Mouse (Mus musculus): ENCODE measurements at regions not wholly inside any gene's neighbourhood (a gene's known extent, or its start where the extent isn't known, plus 50 kb on each side); places are given as distances from the start of the nearest gene placed in this dataset.
A peak's percentile ranks its signal among the peaks of the same experiment; 100 is the strongest.

DNA sequence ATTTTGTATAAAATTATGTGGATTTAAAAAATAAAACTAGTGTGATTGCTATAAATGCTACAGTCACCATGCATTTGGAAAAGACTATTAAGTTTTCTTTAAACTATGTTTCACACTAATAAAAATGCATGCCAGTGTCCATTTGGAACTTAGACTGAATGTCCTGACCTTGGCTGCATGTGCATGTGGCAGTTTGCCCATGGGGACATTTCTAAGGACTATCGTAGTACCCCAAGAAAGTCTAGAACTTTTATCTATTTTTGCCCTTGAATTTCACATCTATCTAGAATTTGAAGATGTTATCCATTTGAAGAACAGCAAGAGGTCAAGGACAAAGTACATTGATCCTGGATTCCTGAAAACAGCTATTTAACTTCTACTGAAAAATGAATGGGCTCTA lies 745.9 kb downstream of the Tmem182 start:
- no peak for DNase-seq (ENCODE audit: low spot score)

- peak; percentile 22 for DNase-seq (ENCODE audit: low spot score)
Measured at GRCm38 (mm10) chr1:41555607-41556006, 750.2 kb downstream of the Tmem182 start.

DNA sequence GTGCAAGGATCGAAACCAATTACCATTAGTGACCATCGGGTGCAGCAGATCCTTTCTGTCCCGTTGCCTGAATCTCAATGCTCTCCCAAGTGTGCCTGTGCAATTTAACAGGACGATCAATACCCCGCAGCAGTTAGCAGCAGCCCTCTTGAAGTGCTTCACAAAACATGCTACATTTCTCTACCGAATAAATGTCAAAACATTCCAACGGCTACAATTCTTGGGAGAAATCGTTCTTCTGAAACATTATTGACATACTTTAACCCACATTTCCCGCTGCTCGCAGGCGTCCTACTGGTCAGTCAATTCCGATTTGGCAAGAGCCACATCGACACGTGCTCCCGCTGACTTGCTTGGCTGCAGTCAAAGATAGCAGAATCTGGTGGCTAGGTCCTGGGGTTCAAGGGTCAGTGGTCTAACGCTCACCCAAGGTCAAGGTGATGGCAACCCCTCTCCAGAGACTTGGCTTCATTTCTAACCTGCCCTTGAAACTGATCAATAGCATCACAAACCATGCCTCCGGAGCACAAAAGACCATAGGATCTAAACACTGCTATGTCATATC lies 753.8 kb downstream of the Tmem182 start:
- no peak for DNase-seq (ENCODE audit: low spot score)

- no peak for DNase-seq (ENCODE audit: low spot score)
Measured at GRCm38 (mm10) chr1:41559991-41560390, 754.6 kb downstream of the Tmem182 start.

GRCm38 (mm10) chr1:41603471-41603870 lies 798.1 kb downstream of the Tmem182 start:
- no peak for DNase-seq (ENCODE audit: low spot score)

DNA sequence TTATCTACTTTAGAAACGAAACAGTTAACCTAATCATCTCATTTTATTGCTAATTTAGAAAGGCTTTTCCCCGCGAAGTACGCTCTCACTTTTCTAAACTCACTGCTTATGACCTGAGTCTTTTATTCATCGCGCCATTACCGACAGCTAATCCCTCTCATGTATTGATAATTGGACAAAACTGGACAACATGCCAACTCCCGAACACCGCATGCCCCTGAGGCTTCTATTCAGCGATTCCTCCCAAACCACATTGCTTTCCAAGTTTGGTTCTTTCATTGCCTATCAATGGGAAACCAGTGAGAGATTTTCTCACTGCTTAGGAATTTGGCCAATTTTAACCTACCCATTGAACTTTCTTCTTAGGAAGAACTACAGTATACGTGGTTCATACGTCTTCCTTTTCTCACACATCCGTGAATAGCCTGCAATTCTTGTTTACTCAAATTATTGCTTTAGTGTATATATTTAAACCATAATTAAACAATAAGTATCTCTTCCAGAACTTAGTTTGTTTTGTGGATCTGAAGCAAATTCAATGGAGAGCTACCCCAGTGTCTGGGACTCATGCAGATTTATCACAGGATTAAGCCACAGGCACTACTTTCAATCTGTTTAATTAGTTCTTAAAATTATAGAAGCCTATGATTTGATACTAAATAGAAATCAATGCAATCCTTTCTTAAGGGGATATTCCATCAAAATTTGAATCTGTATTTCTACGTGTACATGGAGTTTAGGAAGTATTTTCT lies 799.8 kb downstream of the Tmem182 start:
- DNase-seq (ENCODE audit: low spot score) = no peak

DNA sequence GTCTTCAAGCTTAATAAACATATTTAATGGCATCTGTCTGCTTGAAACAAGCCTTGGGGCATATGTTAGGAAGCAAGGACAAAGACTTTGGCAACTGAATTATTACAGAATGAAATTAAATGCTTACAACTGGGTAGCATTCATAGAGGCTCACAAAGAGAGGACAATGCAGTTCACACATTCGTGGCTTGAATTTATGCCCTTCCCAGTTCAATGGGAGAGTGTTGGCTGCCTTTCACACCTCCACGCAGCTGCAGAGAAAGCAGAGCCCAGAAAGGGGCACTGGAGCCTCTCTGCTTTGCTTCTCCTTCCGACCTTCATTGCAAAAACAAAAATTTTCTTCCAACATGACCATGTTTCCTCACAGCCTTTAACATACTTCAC lies 800.3 kb downstream of the Tmem182 start:
- DNase-seq (ENCODE audit: low spot score) = no peak

- DNase-seq (ENCODE audit: low spot score) = no peak
Measured at GRCm38 (mm10) chr1:41610783-41611182, 805.4 kb downstream of the Tmem182 start.

DNA sequence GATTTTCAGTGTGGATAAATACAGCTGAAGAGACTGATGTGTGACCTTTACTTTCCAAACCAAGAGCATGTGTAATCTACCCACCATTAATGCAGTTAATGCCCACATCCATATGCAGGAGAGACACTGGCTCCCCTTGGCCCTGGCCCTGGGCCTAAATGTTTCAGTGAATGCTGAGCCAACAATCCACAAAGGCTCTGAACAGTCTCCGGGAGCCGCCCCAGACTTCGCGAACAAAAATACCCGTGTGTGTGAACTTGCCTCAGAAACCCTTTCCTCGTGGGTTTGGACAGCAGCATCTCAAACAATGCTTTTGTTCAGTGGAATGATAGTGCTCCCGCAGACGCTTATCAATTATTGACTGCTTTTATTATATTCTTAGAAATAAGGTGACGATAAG lies 846.4 kb downstream of the Tmem182 start:
- no peak for DNase-seq (ENCODE audit: low spot score)

DNA sequence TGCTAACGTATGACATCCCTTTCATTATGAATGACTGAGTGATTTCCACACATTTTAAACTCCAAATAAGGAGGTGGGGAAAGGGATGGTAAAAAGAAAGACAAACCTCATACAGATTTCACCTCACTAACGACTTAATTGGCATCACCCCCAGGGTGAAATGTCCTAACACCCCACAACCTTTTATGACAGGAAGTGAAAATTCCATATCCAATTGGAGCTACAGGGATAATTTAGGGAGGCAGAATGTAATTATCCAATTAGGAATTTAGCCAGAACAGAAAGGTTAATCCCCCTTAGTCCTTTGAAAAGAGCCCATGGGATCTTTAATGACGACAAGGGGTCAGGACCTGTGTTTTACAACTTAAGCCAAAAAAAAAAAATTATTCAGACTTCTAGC lies 846.8 kb downstream of the Tmem182 start:
- no peak for DNase-seq (ENCODE audit: low spot score)

DNA sequence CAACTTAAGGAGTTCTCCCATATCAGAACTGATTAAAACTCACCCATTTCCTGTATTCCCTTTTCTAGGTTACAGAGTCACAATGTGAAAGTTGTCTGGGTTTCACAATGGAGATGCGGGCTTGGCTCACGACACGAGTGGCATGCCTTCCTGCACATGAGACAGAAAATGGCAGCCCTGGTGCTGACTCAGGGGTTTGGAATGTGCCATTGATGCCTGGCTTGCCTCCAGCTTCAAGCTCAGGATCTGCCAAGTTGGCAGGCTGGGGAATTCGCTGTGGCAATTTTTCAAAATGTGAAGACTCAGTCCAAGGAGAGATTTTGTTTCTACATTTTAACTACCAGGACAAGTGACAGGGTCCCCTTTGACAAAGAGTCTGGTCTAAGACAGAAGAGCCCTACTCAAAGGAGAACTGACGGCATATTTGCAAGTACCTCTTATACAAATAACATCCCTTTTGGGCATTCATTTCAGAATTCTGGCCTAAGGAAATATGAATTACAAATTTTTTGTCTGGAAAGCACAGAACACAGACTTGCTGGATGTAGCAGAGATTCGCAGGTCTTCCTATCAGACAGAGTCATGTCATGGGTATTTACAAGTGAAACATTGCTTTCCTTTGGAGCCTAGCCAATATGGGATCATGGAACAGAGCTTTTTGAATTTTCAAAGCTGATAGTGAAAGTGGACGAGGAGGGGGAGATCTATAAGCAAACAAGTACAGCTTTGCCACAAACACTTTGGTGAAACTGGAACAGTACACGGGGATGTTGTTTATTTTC lies 847.4 kb downstream of the Tmem182 start:
- peak; percentile 48 for DNase-seq (ENCODE audit: low spot score)

DNA sequence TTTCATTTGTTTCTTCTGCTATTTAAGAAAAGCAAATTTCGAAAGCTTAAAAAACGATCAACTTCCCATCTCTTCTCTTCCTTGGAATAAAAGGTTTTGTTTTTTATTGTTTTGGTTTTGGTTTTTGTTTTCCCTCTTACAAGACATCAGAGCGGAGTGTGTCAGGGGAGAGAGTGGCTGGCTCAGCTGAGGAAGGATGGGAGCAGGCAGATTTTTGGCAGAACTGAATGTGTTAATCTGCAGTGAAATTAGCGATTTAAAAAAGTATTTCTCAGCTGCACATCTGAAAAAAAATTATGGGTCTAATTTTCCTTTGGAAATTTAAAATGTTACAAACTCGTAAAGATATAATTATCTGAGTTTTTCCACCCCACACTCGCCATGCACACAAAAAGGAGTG lies 868.7 kb downstream of the Tmem182 start:
- DNase-seq (ENCODE audit: low spot score) = no peak

GRCm38 (mm10) chr1:41675345-41675744 lies 869.9 kb downstream of the Tmem182 start:
- DNase-seq (ENCODE audit: low spot score) = no peak

DNA sequence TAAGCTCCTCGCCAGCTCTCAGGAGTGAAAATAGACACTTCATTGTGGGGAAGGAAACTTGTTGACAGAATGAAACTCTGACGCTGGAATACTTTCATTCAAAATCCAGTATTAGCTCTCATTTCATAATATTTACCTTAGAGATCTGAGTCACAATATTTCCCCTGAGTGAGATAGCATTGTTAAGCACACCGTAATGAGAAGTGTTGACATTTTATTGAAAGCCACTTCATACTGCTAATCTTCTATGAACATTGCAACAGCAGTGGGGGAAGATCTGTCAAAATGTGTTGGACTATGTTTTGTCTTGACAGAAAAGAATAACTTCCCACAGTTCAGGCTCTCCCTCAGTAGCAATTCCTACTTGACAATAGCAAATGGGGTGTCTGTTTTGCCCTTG lies 900.3 kb downstream of the Tmem182 start:
- DNase-seq (ENCODE audit: low spot score) = peak; percentile 1

GRCm38 (mm10) chr1:41742644-41743331 lies 937.4 kb downstream of the Tmem182 start:
- DNase-seq (ENCODE audit: low spot score) = no peak

GRCm38 (mm10) chr1:41743332-41743710 lies 937.9 kb downstream of the Tmem182 start:
- no peak for DNase-seq (ENCODE audit: low spot score)

- no peak for DNase-seq (ENCODE audit: low spot score)
Measured at GRCm38 (mm10) chr1:41744531-41744930, 939.1 kb downstream of the Tmem182 start.

- no peak for DNase-seq (ENCODE audit: low spot score)
Measured at GRCm38 (mm10) chr1:41759366-41759765, 936.2 kb upstream of the Pou3f3 start.
